Mouse (Mus musculus) heart, embryonic 14.5 days (tissue): Measurements from ENCODE around the gene Calr4. TPM values are rescaled to one million over a fixed set of nuclear protein-coding genes. Genes with fewer than 3 reads are reported as not detected.

Experiments used
- ATAC-seq: fragments of 200-750 bp; cut with Nextera tagmentation; 2 replicates; pipeline ENCODE4 v1.8.0; 2017; ENCODE audit warnings: low read depth, moderate TSS enrichment; ENCODE audit not compliant: insufficient number of reproducible peaks, insufficient read depth, low FRiP score
- H3K27ac ChIP-seq, 2 experiments: fragments of 200-500 bp in 1 of 2; fragments of 300-500 bp in 1 of 2; sonication (generic) in 1 of 2; replicated peaks in 1 of 2; 2 replicates each; pipeline ENCODE4 v1.5.1; 2012 to 2014; ENCODE audit warnings: low read depth in 2 of 2, low read length in 2 of 2, control low read depth in 1 of 2, mild to moderate bottlenecking in 1 of 2, mixed read lengths in 1 of 2; ENCODE audit not compliant: control insufficient read depth in 1 of 2, insufficient read depth in 1 of 2
- H3K27me3 ChIP-seq: fragments of 300-500 bp; sonication (generic); 2 replicates; pipeline ENCODE4 v1.6.1; 2014; ENCODE audit warnings: mild to moderate bottlenecking, low read length, control low read depth; ENCODE audit not compliant: control insufficient read depth, insufficient read depth
- H3K36me3 ChIP-seq: fragments of 300-500 bp; sonication (generic); 2 replicates; pipeline ENCODE4 v1.6.1; 2014; ENCODE audit warnings: mild to moderate bottlenecking, control low read depth, low read length, mixed read lengths; ENCODE audit not compliant: control insufficient read depth, insufficient read depth
- H3K4me1 ChIP-seq, 2 experiments: fragments of 200-500 bp in 1 of 2; fragments of 300-500 bp in 1 of 2; sonication (generic) in 1 of 2; 2 replicates each; pipeline ENCODE4 v1.6.1; 2012 to 2014; ENCODE audit warnings: low read length in 2 of 2, control low read depth in 1 of 2, mixed read lengths in 1 of 2; ENCODE audit not compliant: control insufficient read depth in 2 of 2, insufficient read depth in 2 of 2
- H3K4me2 ChIP-seq: fragments of 300-500 bp; sonication (generic); 2 replicates; pipeline ENCODE4 v1.6.1; 2014; ENCODE audit warnings: mild to moderate bottlenecking, low read length
- H3K4me3 ChIP-seq, 2 experiments: fragments of 200-500 bp in 1 of 2; fragments of 300-500 bp in 1 of 2; sonication (generic) in 1 of 2; 2 replicates each; pipeline ENCODE4 v1.5.1; 2012 to 2014; ENCODE audit warnings: low read length in 2 of 2, mild to moderate bottlenecking in 2 of 2, control low read depth in 1 of 2, low read depth in 1 of 2, moderate library complexity in 1 of 2; ENCODE audit not compliant: control insufficient read depth in 1 of 2, insufficient read depth in 1 of 2
- H3K9ac ChIP-seq: fragments of 300-500 bp; sonication (generic); 2 replicates; pipeline ENCODE4 v1.6.1; 2014; ENCODE audit warnings: mild to moderate bottlenecking, low read length
- H3K9me3 ChIP-seq: fragments of 300-500 bp; sonication (generic); 2 replicates; pipeline ENCODE4 v1.6.1; 2016; ENCODE audit warnings: low read length, control low read depth; ENCODE audit not compliant: control insufficient read depth
- WGBS: fragments of 180-500 bp; shearing (Covaris S2); extraction: QIAGEN DNeasy Blood & Tissue Kit; methylation state at CpG from one replicate; pipeline ENCODE4 v1.1.7; 2014; 5-methylcytosine and 5-hydroxymethylcytosine counted together
- polyA plus RNA-seq: library from polyadenylated mRNA; unstranded; fragments of >200 nt; fragmentation: Nextera tagmentation; extraction: Ambion mirVana; gene quantifications from 2 replicates; pipeline ENCODE4 v1.2.1, GENCODE M21; 2014

The Calr4 gene
- polyA plus RNA-seq, 1 experiment from 2014 or later: 0.20 TPM

GRCm38 (mm10) chr4:109238428-109239268, 4.4 kb downstream of the Calr4 start:
- no peaks in the 10 kb centered on the region for H3K36me3 ChIP-seq
- no peak overlapping the region for H3K9ac ChIP-seq
- no peak overlapping the region for H3K4me3 ChIP-seq
- 79% methylated on average over 24 of the region's 24 CpGs for WGBS
- no peak overlapping the region for H3K27ac ChIP-seq
- H3K9me3 ChIP-seq: no peaks in the 10 kb centered on the region
- no peaks in the 10 kb centered on the region; a peak in 1 of 4 replicates for H3K4me1 ChIP-seq
- H3K27me3 ChIP-seq: no peaks in the 10 kb centered on the region
- ATAC-seq: no peak
- H3K4me2 ChIP-seq: no peak overlapping the region

- Histone ChIP-seq H3K4me3 (no peak overlapping the region), H3K9me3 (no peaks in the 10 kb centered on the region), H3K27ac (no peak overlapping the region), H3K27me3 (no peaks in the 10 kb centered on the region), H3K4me1 (peaks cover 2% of the 10 kb centered on the region in 2 experiments; a peak in 1 of 4 replicates), H3K4me2 (no peak overlapping the region), H3K36me3 (no peaks in the 10 kb centered on the region), H3K9ac (no peak overlapping the region)
- no peak for ATAC-seq
Observed at GRCm38 (mm10) chr4:109241221-109241620, 6.9 kb downstream of the Calr4 start.

- H3K4me3 ChIP-seq: no peak overlapping the region
- 38% methylated on average over 4 of the region's 4 CpGs for WGBS
- no peaks in the 10 kb centered on the region for H3K36me3 ChIP-seq
- no peak for ATAC-seq
- no peaks in the 10 kb centered on the region for H3K9me3 ChIP-seq
- H3K4me2 ChIP-seq: no peak overlapping the region
- H3K9ac ChIP-seq: no peak overlapping the region
- H3K4me1 ChIP-seq: peaks cover 2% of the 10 kb centered on the region in 2 experiments; a peak in 1 of 4 replicates
- H3K27ac ChIP-seq: peak overlapping the region; percentile 3 to 24; a peak in 1 of 4 replicates
- no peaks in the 10 kb centered on the region for H3K27me3 ChIP-seq
Observed at GRCm38 (mm10) chr4:109241934-109242333, 7.6 kb downstream of the Calr4 start.

- Histone ChIP-seq H3K9me3 (no peaks in the 10 kb centered on the region), H3K4me3 (no peak overlapping the region), H3K27ac (no peak overlapping the region), H3K27me3 (no peaks in the 10 kb centered on the region), H3K36me3 (no peaks in the 10 kb centered on the region), H3K9ac (no peak overlapping the region), H3K4me2 (no peak overlapping the region), H3K4me1 (peaks cover 2% of the 10 kb centered on the region in 2 experiments; a peak in 1 of 4 replicates)
- 70% methylated on average over 7 of the region's 7 CpGs for WGBS
- ATAC-seq: no peak
Observed at GRCm38 (mm10) chr4:109244506-109244905, 10.2 kb downstream of the Calr4 start.

GRCm38 (mm10) chr4:109245016-109245620, 10.8 kb downstream of the Calr4 start:
- no peak overlapping the region for H3K27ac ChIP-seq
- H3K36me3 ChIP-seq: no peaks in the 10 kb centered on the region
- no peak overlapping the region for H3K4me3 ChIP-seq
- WGBS: 76% methylated on average over 6 of the region's 6 CpGs
- no peak overlapping the region for H3K9ac ChIP-seq
- peaks cover 2% of the 10 kb centered on the region in 2 experiments; a peak in 1 of 4 replicates for H3K4me1 ChIP-seq
- no peak overlapping the region for H3K4me2 ChIP-seq
- no peaks in the 10 kb centered on the region for H3K9me3 ChIP-seq
- ATAC-seq: no peak
- H3K27me3 ChIP-seq: no peaks in the 10 kb centered on the region

GRCm38 (mm10) chr4:109251605-109252004, 17.3 kb downstream of the Calr4 start:
- Histone ChIP-seq H3K9ac (no peak overlapping the region), H3K27me3 (no peaks in the 10 kb centered on the region), H3K27ac (no peak overlapping the region), H3K9me3 (no peaks in the 10 kb centered on the region), H3K4me2 (no peak overlapping the region), H3K36me3 (no peaks in the 10 kb centered on the region), H3K4me1 (peaks cover 5 to 7% of the 10 kb centered on the region in 2 experiments), H3K4me3 (no peak overlapping the region)
- ATAC-seq: no peak
- WGBS: 36% methylated on average over 3 of the region's 3 CpGs

- Histone ChIP-seq H3K4me2 (no peak overlapping the region), H3K36me3 (no peaks in the 10 kb centered on the region), H3K9ac (no peak overlapping the region), H3K9me3 (no peaks in the 10 kb centered on the region), H3K4me1 (peaks cover 5 to 7% of the 10 kb centered on the region in 2 experiments), H3K27ac (no peak overlapping the region), H3K4me3 (no peak overlapping the region), H3K27me3 (no peaks in the 10 kb centered on the region)
- WGBS: 75% methylated on average over 4 of the region's 4 CpGs
- ATAC-seq: no peak
Observed at GRCm38 (mm10) chr4:109252199-109252598, 17.9 kb downstream of the Calr4 start.
